Mouse (Mus musculus): ENCODE data around the gene Dtx3. TPM values are rescaled to one million over a fixed set of nuclear protein-coding genes. Genes with fewer than 3 reads are reported as not detected.
A peak's percentile ranks its signal among the peaks of the same experiment; 100 is the strongest.

Dtx3 gene
- polyA plus RNA-seq, 1 experiment from 2014 or later: 70.8 TPM

- Histone ChIP-seq H3K9ac (ENCODE audit: low read depth, low read length) (no peak overlapping the region), H3K4me3 (ENCODE audit: low read depth, low read length) (peak overlapping the region; percentile 48), H3K4me1 (replicated peaks; ENCODE audit: control insufficient read depth, insufficient read depth, low read length) (peaks cover 36% of the 10 kb centered on the region), H3K27me3 (replicated peaks; ENCODE audit: control insufficient read depth, insufficient read depth, low read length) (peaks cover 54% of the 10 kb centered on the region), H3K36me3 (ENCODE audit: control insufficient read depth, insufficient read depth, low read length) (no peaks in the 10 kb centered on the region; the same call in 1 of the 2 replicates), H3K9me3 (ENCODE audit: control insufficient read depth, low read length) (no peaks in the 10 kb centered on the region), H3K27ac (ENCODE audit: low read depth, low read length) (no peak overlapping the region), H3K4me2 (peak overlapping the region; percentile 88)
- ATAC-seq (replicated peaks; ENCODE audit: low FRiP score) (peak; percentile 18; the same call in 1 of the 2 replicates), DNase-seq (ENCODE audit: low spot score) (peak; percentile 44)
- WGBS: 5% methylated on average over 41 of the region's 41 CpGs
Observed at GRCm38 (mm10) chr10:127178286-127179027, 17.1 kb downstream of the Dtx3 start.

GRCm38 (mm10) chr10:127177719-127178118 is 17.8 kb downstream of the Dtx3 start:
- peak overlapping the region; percentile 48 for H3K4me3 ChIP-seq (ENCODE audit: low read depth, low read length)
- H3K27ac ChIP-seq (ENCODE audit: low read depth, low read length): no peak overlapping the region
- H3K9ac ChIP-seq (ENCODE audit: low read depth, low read length): 0 out of 2 replicates have a peak overlapping the region, but pooled peaks have one; percentile 36
- peaks cover 50% of the 10 kb centered on the region for H3K27me3 ChIP-seq (replicated peaks; ENCODE audit: control insufficient read depth, insufficient read depth, low read length)
- WGBS: 1% methylated on average over 23 of the region's 23 CpGs
- peaks cover 36% of the 10 kb centered on the region for H3K4me1 ChIP-seq (replicated peaks; ENCODE audit: control insufficient read depth, insufficient read depth, low read length)
- H3K4me2 ChIP-seq: peak overlapping the region; percentile 88
- H3K36me3 ChIP-seq (ENCODE audit: control insufficient read depth, insufficient read depth, low read length): no peaks in the 10 kb centered on the region
- DNase-seq (ENCODE audit: low spot score) (peak; percentile 80), ATAC-seq (replicated peaks; ENCODE audit: low FRiP score) (peak; percentile 51)
- no peaks in the 10 kb centered on the region for H3K9me3 ChIP-seq (ENCODE audit: control insufficient read depth, low read length)

GRCm38 (mm10) chr10:127177235-127177634 is 18.3 kb downstream of the Dtx3 start:
- Histone ChIP-seq H3K9ac (ENCODE audit: low read depth, low read length) (no peak overlapping the region), H3K4me3 (ENCODE audit: low read depth, low read length) (peak overlapping the region; percentile 19; the same call in 1 of the 2 replicates), H3K9me3 (ENCODE audit: control insufficient read depth, low read length) (no peaks in the 10 kb centered on the region), H3K27me3 (replicated peaks; ENCODE audit: control insufficient read depth, insufficient read depth, low read length) (peaks cover 50% of the 10 kb centered on the region), H3K36me3 (ENCODE audit: control insufficient read depth, insufficient read depth, low read length) (no peaks in the 10 kb centered on the region), H3K27ac (ENCODE audit: low read depth, low read length) (no peak overlapping the region), H3K4me2 (peak overlapping the region; percentile 88), H3K4me1 (replicated peaks; ENCODE audit: control insufficient read depth, insufficient read depth, low read length) (peaks cover 36% of the 10 kb centered on the region)
- 28% methylated on average over 9 of the region's 9 CpGs for WGBS
- DNase-seq (ENCODE audit: low spot score): peak; percentile 30
- no peak for ATAC-seq (replicated peaks; ENCODE audit: low FRiP score)

- H3K9ac ChIP-seq (ENCODE audit: low read depth, low read length): no peak overlapping the region
- peaks cover 50% of the 10 kb centered on the region for H3K27me3 ChIP-seq (replicated peaks; ENCODE audit: control insufficient read depth, insufficient read depth, low read length)
- DNase-seq (ENCODE audit: low spot score) (peak; percentile 29), ATAC-seq (replicated peaks; ENCODE audit: low FRiP score) (no peak)
- H3K4me1 ChIP-seq (replicated peaks; ENCODE audit: control insufficient read depth, insufficient read depth, low read length): peaks cover 36% of the 10 kb centered on the region
- 0 out of 2 replicates have a peak overlapping the region, but pooled peaks have one; percentile 19 for H3K4me3 ChIP-seq (ENCODE audit: low read depth, low read length)
- H3K36me3 ChIP-seq (ENCODE audit: control insufficient read depth, insufficient read depth, low read length): no peaks in the 10 kb centered on the region
- no peaks in the 10 kb centered on the region for H3K9me3 ChIP-seq (ENCODE audit: control insufficient read depth, low read length)
- 11% methylated on average over 7 of the region's 7 CpGs for WGBS
- H3K4me2 ChIP-seq: peak overlapping the region; percentile 88
- H3K27ac ChIP-seq (ENCODE audit: low read depth, low read length): no peak overlapping the region
Observed at GRCm38 (mm10) chr10:127176756-127177155, 18.8 kb downstream of the Dtx3 start.

- 43% methylated on average over 3 of the region's 3 CpGs for WGBS
- Histone ChIP-seq H3K9ac (ENCODE audit: low read depth, low read length) (no peak overlapping the region), H3K27ac (ENCODE audit: low read depth, low read length) (no peak overlapping the region), H3K4me2 (no peak overlapping the region; the same call in 1 of the 2 replicates), H3K9me3 (ENCODE audit: control insufficient read depth, low read length) (no peaks in the 10 kb centered on the region), H3K4me1 (replicated peaks; ENCODE audit: control insufficient read depth, insufficient read depth, low read length) (peaks cover 37% of the 10 kb centered on the region), H3K4me3 (ENCODE audit: low read depth, low read length) (no peak overlapping the region), H3K27me3 (replicated peaks; ENCODE audit: control insufficient read depth, insufficient read depth, low read length) (peaks cover 49% of the 10 kb centered on the region), H3K36me3 (ENCODE audit: control insufficient read depth, insufficient read depth, low read length) (no peaks in the 10 kb centered on the region)
- DNase-seq (ENCODE audit: low spot score) (no peak), ATAC-seq (replicated peaks; ENCODE audit: low FRiP score) (no peak)
Observed at GRCm38 (mm10) chr10:127176228-127176627, 19.3 kb downstream of the Dtx3 start.

- Histone ChIP-seq H3K4me1 (replicated peaks; ENCODE audit: control insufficient read depth, insufficient read depth, low read length) (peaks cover 32% of the 10 kb centered on the region), H3K36me3 (ENCODE audit: control insufficient read depth, insufficient read depth, low read length) (no peaks in the 10 kb centered on the region), H3K9ac (ENCODE audit: low read depth, low read length) (no peak overlapping the region), H3K4me3 (ENCODE audit: low read depth, low read length) (no peak overlapping the region), H3K4me2 (no peak overlapping the region), H3K9me3 (ENCODE audit: control insufficient read depth, low read length) (no peaks in the 10 kb centered on the region), H3K27ac (ENCODE audit: low read depth, low read length) (no peak overlapping the region), H3K27me3 (replicated peaks; ENCODE audit: control insufficient read depth, insufficient read depth, low read length) (peaks cover 42% of the 10 kb centered on the region)
- peak; percentile 31 for DNase-seq (ENCODE audit: low spot score)
- no peak for ATAC-seq (replicated peaks; ENCODE audit: low FRiP score)
- 82% methylated on average over 7 of the region's 7 CpGs for WGBS
Observed at GRCm38 (mm10) chr10:127174170-127174569, 21.4 kb downstream of the Dtx3 start.

GRCm38 (mm10) chr10:127173148-127174065 is 22.1 kb downstream of the Dtx3 start:
- no peak overlapping the region for H3K4me3 ChIP-seq (ENCODE audit: low read depth, low read length)
- no peaks in the 10 kb centered on the region for H3K36me3 ChIP-seq (ENCODE audit: control insufficient read depth, insufficient read depth, low read length)
- no peak for ATAC-seq (replicated peaks; ENCODE audit: low FRiP score)
- no peaks in the 10 kb centered on the region for H3K9me3 ChIP-seq (ENCODE audit: control insufficient read depth, low read length)
- no peak overlapping the region for H3K27ac ChIP-seq (ENCODE audit: low read depth, low read length)
- WGBS: 78% methylated on average over 16 of the region's 16 CpGs
- no peak overlapping the region for H3K9ac ChIP-seq (ENCODE audit: low read depth, low read length)
- H3K4me1 ChIP-seq (replicated peaks; ENCODE audit: control insufficient read depth, insufficient read depth, low read length): peaks cover 27% of the 10 kb centered on the region
- peak; percentile 28 for DNase-seq (ENCODE audit: low spot score)
- H3K27me3 ChIP-seq (replicated peaks; ENCODE audit: control insufficient read depth, insufficient read depth, low read length): peaks cover 38% of the 10 kb centered on the region
- H3K4me2 ChIP-seq: no peak overlapping the region

- no peaks in the 10 kb centered on the region for H3K9me3 ChIP-seq (ENCODE audit: control insufficient read depth, low read length)
- peaks cover 26% of the 10 kb centered on the region for H3K4me1 ChIP-seq (replicated peaks; ENCODE audit: control insufficient read depth, insufficient read depth, low read length)
- H3K9ac ChIP-seq (ENCODE audit: low read depth, low read length): no peak overlapping the region
- H3K4me2 ChIP-seq: no peak overlapping the region
- H3K27ac ChIP-seq (ENCODE audit: low read depth, low read length): no peak overlapping the region
- ATAC-seq (replicated peaks; ENCODE audit: low FRiP score) (no peak), DNase-seq (ENCODE audit: low spot score) (peak; percentile 30)
- WGBS: 86% methylated on average over 15 of the region's 15 CpGs
- no peak overlapping the region for H3K4me3 ChIP-seq (ENCODE audit: low read depth, low read length)
- H3K27me3 ChIP-seq (replicated peaks; ENCODE audit: control insufficient read depth, insufficient read depth, low read length): peaks cover 40% of the 10 kb centered on the region
- no peaks in the 10 kb centered on the region for H3K36me3 ChIP-seq (ENCODE audit: control insufficient read depth, insufficient read depth, low read length)
Observed at GRCm38 (mm10) chr10:127171631-127172200, 23.8 kb downstream of the Dtx3 start.

All from liver, embryonic 11.5 days (tissue).